Mouse (Mus musculus) embryonic stem cell, embryonic (primary cell): ENCODE results near the gene Rint1.

Experiments used
- CTCF ChIA-PET, 4 experiments: fragments of 300-600 bp in 2 of 4; fragments of 350-600 bp in 2 of 4; sonication (Branson Sonifier 250); formaldehyde crosslinking; loops; one replicate each; lab custom pipeline; 2022; ENCODE audit warnings: inconsistent platforms in 2 of 4; lab: Charles Lee
- POLR2A ChIA-PET, 4 experiments: fragments of 300-600 bp in 2 of 4; fragments of 350-600 bp in 2 of 4; sonication (Branson Sonifier 250); formaldehyde crosslinking; loops; one replicate each; lab custom pipeline; 2022; ENCODE audit warnings: antibody characterized with exemption in 4 of 4, inconsistent platforms in 1 of 4; lab: Charles Lee

Rint1 gene

GRCm38 (mm10) chr5:23852916-23853315, 65.4 kb downstream of the Rint1 start:
- ChIA-PET CTCF (interaction anchor here in 2 of 4 experiments (0.7 to 0.8 kb wide), 2 partner anchors 144 kb away, joined by 3 to 14 read pairs; no protein-coding TSS in a partner anchor), POLR2A (interaction anchor here in 3 of 4 experiments (0.7 to 1.8 kb wide), 7 partner anchors 10 to 155 kb away, joined by 3 to 31 read pairs (median 7); no protein-coding TSS in a partner anchor)

GRCm38 (mm10) chr5:23855484-23855883, 68.0 kb downstream of the Rint1 start:
- CTCF ChIA-PET: no interaction called here
- POLR2A ChIA-PET: interaction anchor here in 2 of 4 experiments (0.7 to 3.4 kb wide), 12 partner anchors 12 to 537 kb away, joined by 3 to 26 read pairs (median 4); partner anchors contain the start of genes Tomm7 (in 2 of the 2) and Atg9b (in 1 of the 2)

- ChIA-PET POLR2A (interaction anchor here in 2 of 4 experiments (0.9 to 3.4 kb wide), 10 partner anchors 13 to 64 kb away, joined by 3 to 26 read pairs (median 4); partner anchors contain the start of gene Tomm7 (in 2 of the 2)), CTCF (no interaction called here)
Observed at GRCm38 (mm10) chr5:23856164-23856563, 68.7 kb downstream of the Rint1 start.

- ChIA-PET CTCF (no interaction called here), POLR2A (interaction anchor here in 2 of 4 experiments (1.2 to 1.7 kb wide), 5 partner anchors 13 to 29 kb away, joined by 3 to 5 read pairs (median 3); partner anchors contain the start of gene Tomm7 (in 2 of the 2))
Observed at GRCm38 (mm10) chr5:23857189-23857588, 69.7 kb downstream of the Rint1 start.

- ChIA-PET POLR2A (interaction anchor here in 3 of 4 experiments (0.5 to 1.7 kb wide), 6 partner anchors 12 to 227 kb away, joined by 3 to 5 read pairs (median 3); partner anchors contain the start of gene Tomm7 (in 2 of the 3)), CTCF (interaction anchor here in 1 of 4 experiments (0.6 kb wide), 1 partner anchor 380 kb away, joined by 4 read pairs; no protein-coding TSS in a partner anchor)
Observed at GRCm38 (mm10) chr5:23858001-23858400, 70.5 kb downstream of the Rint1 start.

DNA sequence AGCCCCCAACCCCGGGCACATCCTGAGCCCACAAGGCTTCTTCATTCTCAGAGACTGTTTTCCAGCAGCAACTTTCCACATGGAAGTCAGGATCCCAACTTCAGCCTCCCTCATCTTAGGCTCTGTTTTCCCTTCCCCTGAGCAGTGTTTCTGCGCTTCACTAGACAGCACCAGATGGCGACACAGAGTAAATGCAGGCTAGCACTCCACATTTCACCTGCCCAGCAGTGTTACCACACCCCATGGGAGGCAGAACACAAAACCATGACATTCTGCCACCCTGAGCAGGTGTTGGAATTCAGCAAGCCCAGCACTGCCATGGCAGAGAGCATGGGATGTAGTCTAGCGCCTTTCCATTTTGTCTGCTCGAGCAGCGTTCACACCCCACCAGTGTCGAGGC, 71.1 kb downstream of the Rint1 start:
- POLR2A ChIA-PET: interaction anchor here in 2 of 4 experiments (0.5 to 1.7 kb wide), 5 partner anchors 11 to 28 kb away, joined by 3 to 4 read pairs (median 3); partner anchors contain the start of gene Tomm7 (in 1 of the 2)
- CTCF ChIA-PET: interaction anchor here in 1 of 4 experiments (0.6 kb wide), 1 partner anchor 380 kb away, joined by 4 read pairs; no protein-coding TSS in a partner anchor

GRCm38 (mm10) chr5:23859087-23859718, 71.7 kb downstream of the Rint1 start:
- ChIA-PET POLR2A (interaction anchor here in 2 of 4 experiments (0.7 to 1.6 kb wide), 6 partner anchors 9 to 193 kb away, joined by 3 to 6 read pairs (median 3); partner anchors contain the start of gene Tomm7 (in 2 of the 2)), CTCF (no interaction called here)

DNA sequence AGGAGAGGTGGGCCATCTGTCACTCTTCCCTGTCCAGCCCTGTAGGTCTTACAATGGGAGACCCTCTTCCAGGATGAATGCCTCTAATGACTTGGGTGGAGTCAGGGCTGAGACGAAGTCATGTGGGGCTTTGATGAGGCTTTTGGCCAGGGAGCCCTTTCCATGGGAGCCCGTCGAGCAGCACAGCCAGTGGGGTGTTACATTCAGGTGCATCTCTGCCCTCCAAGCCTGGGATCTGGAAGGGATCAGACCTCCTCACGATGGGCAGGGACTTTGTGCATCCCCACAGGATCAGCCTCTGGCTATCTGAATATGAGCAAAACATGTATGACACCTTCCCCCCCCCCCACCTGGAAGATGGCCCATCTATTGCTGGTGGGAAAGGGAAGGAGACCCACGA, 72.4 kb downstream of the Rint1 start:
- CTCF ChIA-PET: no interaction called here
- POLR2A ChIA-PET: interaction anchor here in 2 of 4 experiments (0.6 to 1.6 kb wide), 8 partner anchors 9 to 305 kb away, joined by 3 to 6 read pairs (median 3); partner anchors contain the start of genes Tomm7 (in 2 of the 2) and Nupl2 (in 1 of the 2)

DNA sequence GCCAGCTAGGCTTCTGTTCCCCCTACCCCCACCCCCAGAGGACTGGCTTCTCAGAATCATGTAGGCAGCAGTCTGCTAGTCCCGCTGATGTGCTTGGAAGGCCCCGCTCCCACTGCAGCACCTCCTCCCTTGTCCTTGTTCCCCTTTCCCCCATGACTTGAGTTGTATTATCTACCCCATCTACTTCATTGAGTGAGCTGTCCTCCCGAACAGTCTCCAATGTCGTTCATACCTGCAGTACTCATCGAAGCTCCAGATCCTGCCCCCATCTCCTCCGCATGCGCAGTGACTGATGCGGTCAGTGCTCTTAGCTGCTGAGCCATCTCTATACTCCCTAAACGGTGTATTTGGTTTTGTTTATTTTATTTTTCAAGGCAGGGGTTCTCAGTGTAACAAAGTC, 74.2 kb downstream of the Rint1 start:
- CTCF ChIA-PET: interaction anchor here in 1 of 4 experiments (0.6 kb wide), 1 partner anchor 621 kb away, joined by 4 read pairs; no protein-coding TSS in a partner anchor
- POLR2A ChIA-PET: interaction anchor here in 2 of 4 experiments (0.6 to 2.7 kb wide), 6 partner anchors 11 to 218 kb away, joined by 3 to 8 read pairs (median 4); partner anchors contain the start of gene Tomm7 (in 1 of the 2)

DNA sequence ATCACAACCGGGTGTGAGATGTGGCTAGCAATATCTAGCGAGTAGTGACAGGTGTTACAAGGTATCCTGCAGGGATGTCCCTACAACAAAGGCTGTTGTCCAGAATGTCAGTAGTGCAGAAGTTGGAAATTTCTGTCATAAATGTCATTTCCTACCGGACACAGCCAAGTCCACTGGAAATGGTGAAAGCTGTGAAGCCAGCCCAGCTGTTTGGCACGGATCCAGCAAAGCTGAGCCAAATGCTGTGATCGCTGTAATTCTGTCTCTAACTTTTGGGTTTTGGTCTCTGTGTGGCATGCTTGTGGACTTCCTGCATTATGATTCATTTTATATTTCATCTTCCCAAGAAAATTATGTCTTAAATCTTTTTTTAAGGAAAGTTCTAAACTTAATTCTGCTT, 74.8 kb downstream of the Rint1 start:
- CTCF ChIA-PET: no interaction called here
- POLR2A ChIA-PET: interaction anchor here in 2 of 4 experiments (0.7 to 2.7 kb wide), 7 partner anchors 8 to 217 kb away, joined by 3 to 8 read pairs (median 4); partner anchors contain the start of gene Tomm7 (in 1 of the 2)

GRCm38 (mm10) chr5:23863166-23864053, 75.9 kb downstream of the Rint1 start:
- ChIA-PET POLR2A (interaction anchor here in 1 of 4 experiments (0.7 to 2.7 kb wide), 5 partner anchors 9 to 188 kb away, joined by 3 to 8 read pairs (median 6); partner anchors contain the start of gene Tomm7), CTCF (interaction anchor here in 2 of 4 experiments (0.6 to 0.7 kb wide), 2 partner anchors 195 to 440 kb away, joined by 3 read pairs; no protein-coding TSS in a partner anchor)

DNA sequence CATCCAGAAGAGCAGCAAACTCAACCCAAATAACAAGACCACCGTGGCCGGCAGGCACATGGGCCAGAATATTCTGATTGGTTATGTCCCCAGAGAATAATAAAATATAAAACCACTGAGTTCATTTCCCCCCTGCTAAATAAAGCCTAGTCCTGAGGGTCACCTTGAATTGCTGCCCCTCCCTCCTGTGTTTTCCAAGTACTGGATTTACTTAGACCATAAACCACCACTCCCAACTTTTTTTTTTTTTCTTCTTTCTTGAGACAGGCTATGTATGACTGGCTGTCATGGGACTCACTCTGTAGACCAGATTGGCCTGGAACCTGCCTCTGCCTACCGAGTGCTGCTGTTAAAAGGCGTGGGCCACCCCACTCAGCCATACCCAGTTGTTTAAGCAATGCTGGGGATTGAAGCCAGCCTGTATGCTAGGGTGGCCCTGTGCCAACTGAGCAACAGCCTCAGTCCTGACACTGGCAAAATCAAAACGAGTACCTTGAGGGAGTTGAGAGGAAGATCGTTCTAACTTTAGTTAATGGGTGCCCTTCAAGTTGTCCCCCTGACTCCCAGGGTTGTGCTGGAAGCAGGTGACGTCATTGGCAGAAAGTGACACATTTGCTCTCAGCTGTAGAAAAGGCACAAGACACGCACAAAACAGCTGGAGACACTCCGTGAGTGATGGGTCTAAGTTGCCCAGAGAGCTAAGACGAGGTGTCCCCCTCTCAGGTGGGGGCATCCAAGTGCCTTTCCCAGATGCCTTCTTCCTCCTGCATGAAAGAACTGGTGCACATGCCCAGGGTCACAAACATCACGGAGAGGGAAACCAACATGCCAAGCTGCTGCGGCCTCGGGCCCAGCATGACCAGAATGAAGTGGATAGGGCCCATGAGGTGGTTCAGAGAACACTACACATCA, 76.8 kb downstream of the Rint1 start:
- POLR2A ChIA-PET: interaction anchor here in 2 of 4 experiments (1.2 to 2.0 kb wide), 2 partner anchors 10 to 187 kb away, joined by 3 to 6 read pairs; no protein-coding TSS in a partner anchor
- CTCF ChIA-PET: interaction anchor here in 1 of 4 experiments (0.7 kb wide), 1 partner anchor 440 kb away, joined by 3 read pairs; no protein-coding TSS in a partner anchor

GRCm38 (mm10) chr5:23865941-23866340, 78.4 kb downstream of the Rint1 start:
- CTCF ChIA-PET: no interaction called here
- POLR2A ChIA-PET: no interaction called here
